ENCODE assay signal across 32 mouse cellular contexts in genomic region chr10:117009691-117010090, GRCm38 (mm10). TPM values are rescaled to one million over a fixed set of nuclear protein-coding genes. Genes with fewer than 3 reads are reported as not detected.
A peak's percentile ranks its signal among the peaks of the same experiment; 100 is the strongest.
DNase-seq lines count a peak whose midpoint lies in the region; TF ChIP-seq lines count a peak whose summit lies in the region.
"Had no signal": no experiment of that assay in that cellular context is flagged by ENCODE, and none has a peak within 500 bp of the region (broad histone marks: within the 10 kb centered on the region; RNA-seq: fewer than 3 reads in every experiment).

No protein-coding gene starts in this region.

- 85% methylated on average over 6 of the region's 6 CpGs for WGBS in heart, embryonic 10.5 days
- WGBS in kidney, adult 2 months = 66% methylated on average over 6 of the region's 6 CpGs

- no peaks in the 10 kb centered on the region for H3K9me3 ChIP-seq in heart, embryonic 10.5 days
- H3K9me3 ChIP-seq: forebrain, embryonic 10.5 days; forebrain, embryonic 13.5 days; G1E; hindbrain, embryonic 12.5 days; hindbrain, embryonic 15.5 days had no signal

- H3K27me3 ChIP-seq in heart, embryonic 10.5 days (ENCODE audit: insufficient read depth, poor library complexity, severe bottlenecking) = no peaks in the 10 kb centered on the region
- no peaks in the 10 kb centered on the region for H3K27me3 ChIP-seq in kidney, adult 2 months (replicated peaks; ENCODE audit: control insufficient read depth, insufficient read depth, low read length)
- H3K27me3 ChIP-seq: CH12.LX; forebrain, embryonic 13.5 days; hindbrain, embryonic 12.5 days; hindbrain, embryonic 15.5 days; Patski had no signal

- no peak overlapping the region for H3K4me3 ChIP-seq in heart, embryonic 10.5 days
- H3K4me3 ChIP-seq in kidney, adult 2 months (ENCODE audit: insufficient read depth, low read depth, low read length) = no peak overlapping the region
- H3K4me3 ChIP-seq: forebrain, embryonic 10.5 days; forebrain, embryonic 13.5 days; hindbrain, embryonic 12.5 days; hindbrain, embryonic 15.5 days had no signal

- H3K27ac ChIP-seq in heart, embryonic 10.5 days = 0 out of 2 replicates have a peak overlapping the region, but pooled peaks have one; percentile 13
- peak overlapping the region; percentile 24; the same call in 1 of the 2 replicates for H3K27ac ChIP-seq in kidney, adult 2 months (ENCODE audit: insufficient read depth, low read depth, low read length)
- H3K27ac ChIP-seq: forebrain, embryonic 10.5 days; forebrain, embryonic 13.5 days; hindbrain, embryonic 12.5 days; hindbrain, embryonic 15.5 days had no signal

- DNase-seq in heart, embryonic 10.5 days (ENCODE audit: low spot score) = no peak
- DNase-seq in heart, adult 18-20 months = no peak
- DNase-seq in kidney, adult 2 months = peak; percentile 80
- DNase-seq in kidney, postnatal 4 days = no peak
- peak; percentile 42 to 54 for DNase-seq in kidney, postnatal 36 days
- DNase-seq in kidney, postnatal 14 days = no peak
- DNase-seq: adrenal gland, postnatal 10 days; adrenal gland, postnatal 36 days; B cell, adult 2 months; cerebellum, adult 18-20 months; cerebellum, adult 9-10 months; cerebellum, postnatal 14 days; gastrocnemius, postnatal 10 days; gastrocnemius, postnatal 36 days had no signal

- TF ChIP-seq CTCF in kidney, adult 2 months (conservative IDR thresholded peaks at IDR 0.05; ENCODE audit: insufficient read depth, insufficient read length, low read depth, low read length) = no peak

- peaks cover 30% of the 10 kb centered on the region for H3K4me1 ChIP-seq in heart, embryonic 10.5 days
- H3K4me1 ChIP-seq in kidney, adult 2 months (ENCODE audit: control insufficient read depth, insufficient read depth, low read length) = no peaks in the 10 kb centered on the region; the same call in 1 of the 2 replicates
- H3K4me1 ChIP-seq: forebrain, embryonic 13.5 days had no signal

- TF ChIP-seq POLR2A in kidney, adult 2 months (IDR thresholded peaks at IDR 0.05; ENCODE audit: low read depth, low read length) = no peak

- H3K36me3 ChIP-seq in heart, embryonic 10.5 days = no peaks in the 10 kb centered on the region
- no peaks in the 10 kb centered on the region for H3K36me3 ChIP-seq in kidney, adult 2 months (ENCODE audit: control insufficient read depth, insufficient read depth, low read length)
- H3K36me3 ChIP-seq: forebrain, embryonic 10.5 days; G1E; hindbrain, embryonic 12.5 days; hindbrain, embryonic 15.5 days had no signal

RNA-seq across cellular contexts. Expression of gene Best3, which starts 23.6 kb away (rescaled TPM):
- 0.18 and 0.20 TPM in 2 replicates for polyA plus RNA-seq in heart, embryonic 10.5 days (2016; fragmentation: Nextera tagmentation; extraction: Ambion mirVana)
- total RNA-seq in heart, adult 18-20 months (2021) = 1 to 10 TPM; 6.0 to 7.6 TPM
- polyA plus RNA-seq in kidney, adult 2 months (2012; rRNA removed) = 0.97 and 1.1 TPM in 2 replicates
- total RNA-seq: CH12.LX; G1E; granulocyte monocyte progenitor cell, adult 5-6 weeks; hematopoietic stem cell, adult 5-6 weeks had no signal
- polyA plus RNA-seq: forebrain, embryonic 10.5 days; forebrain, embryonic 16.5 days; G1E; Patski had no signal

RNA-seq across cellular contexts. Expression of gene Lrrc10, which starts 35.5 kb away (rescaled TPM):
- 26.7 and 49.9 TPM in 2 replicates for polyA plus RNA-seq in heart, embryonic 10.5 days (2016; fragmentation: Nextera tagmentation; extraction: Ambion mirVana)
- 100 to 1,000 TPM; 231 to 321 TPM for total RNA-seq in heart, adult 18-20 months (2021)
- polyA plus RNA-seq in kidney, adult 2 months (2012; rRNA removed) = 0.13 TPM in 1 of 2 replicates, not detected in the other
- total RNA-seq: adrenal gland, adult 18-20 months; adrenal gland, postnatal 10 days; adrenal gland, postnatal 36 days; CH12.LX; G1E; gastrocnemius, postnatal 10 days; granulocyte monocyte progenitor cell, adult 5-6 weeks; hematopoietic stem cell, adult 5-6 weeks had no signal
- polyA plus RNA-seq: embryonic facial prominence, embryonic 11.5 days; embryonic facial prominence, embryonic 14.5 days; forebrain, embryonic 10.5 days; forebrain, embryonic 13.5 days; forebrain, embryonic 16.5 days; hindbrain, embryonic 12.5 days; hindbrain, embryonic 15.5 days; Patski had no signal

RNA-seq across cellular contexts. Expression of gene Gm10271, which starts 37.3 kb away (rescaled TPM):
- polyA plus RNA-seq in heart, embryonic 10.5 days (2016; fragmentation: Nextera tagmentation; extraction: Ambion mirVana) = not detected in 2 replicates
- not detected for total RNA-seq in heart, adult 18-20 months (2021)
- polyA plus RNA-seq in kidney, adult 2 months (2012; rRNA removed) = not detected in 2 replicates
- total RNA-seq: adrenal gland, adult 18-20 months; adrenal gland, postnatal 10 days; adrenal gland, postnatal 36 days; CH12.LX; G1E; gastrocnemius, adult 18-20 months; gastrocnemius, postnatal 10 days; gastrocnemius, postnatal 36 days; granulocyte monocyte progenitor cell, adult 5-6 weeks; heart, postnatal 25 days; hematopoietic stem cell, adult 5-6 weeks had no signal
- polyA plus RNA-seq: embryonic facial prominence, embryonic 11.5 days; embryonic facial prominence, embryonic 14.5 days; forebrain, embryonic 10.5 days; forebrain, embryonic 13.5 days; forebrain, embryonic 16.5 days; G1E; heart, embryonic 11.5 days; heart, embryonic 14.5 days; heart, postnatal 0 days; hindbrain, embryonic 12.5 days; hindbrain, embryonic 15.5 days; Patski had no signal

RNA-seq across cellular contexts. Expression of gene Cct2, which starts 53.9 kb away (rescaled TPM):
- polyA plus RNA-seq in heart, embryonic 10.5 days (2016; fragmentation: Nextera tagmentation; extraction: Ambion mirVana) = 220 and 292 TPM in 2 replicates
- 100 to 1,000 TPM; 130 to 135 TPM for total RNA-seq in heart, adult 18-20 months (2021)
- polyA plus RNA-seq in kidney, adult 2 months (2012; rRNA removed) = 67.1 and 84.6 TPM in 2 replicates

RNA-seq across cellular contexts. Expression of gene Rab3ip, which starts 59.1 kb away (rescaled TPM):
- polyA plus RNA-seq in heart, embryonic 10.5 days (2016; fragmentation: Nextera tagmentation; extraction: Ambion mirVana) = 46.0 and 61.0 TPM in 2 replicates
- 10 to 100 TPM; 89.8 to 92.3 TPM for total RNA-seq in heart, adult 18-20 months (2021)
- polyA plus RNA-seq in kidney, adult 2 months (2012; rRNA removed) = 641 and 892 TPM in 2 replicates

Comparison
In these comparisons a context has a peak if more than half of its experiments do, and no peak if none do; other contexts are left out.
1. DNase-seq: peak in kidney, adult 2 months (single experiment) and kidney, postnatal 36 days (2 of 2); none in heart, embryonic 10.5 days (single experiment), heart, adult 18-20 months (0 of 2), kidney, postnatal 4 days (0 of 2) and kidney, postnatal 14 days (single experiment).
2. RNA of gene Lrrc10, which starts 35.5 kb away (polyA plus RNA-seq): 26.7 to 49.9 TPM in heart, embryonic 10.5 days; 0.13 TPM in kidney, adult 2 months; every median in the first group is over 10 times any median in the second.